Mouse (Mus musculus) cortical plate, adult 2 months (tissue): ENCODE data around the gene Degs2. TPM values are rescaled to one million over a fixed set of nuclear protein-coding genes. Genes with fewer than 3 reads are reported as not detected.
A peak's percentile ranks its signal among the peaks of the same experiment; 100 is the strongest.

Source experiments
- H3K27ac ChIP-seq: fragments of 200-500 bp; 2 replicates; pipeline ENCODE4 v1.5.1; 2012; ENCODE audit warnings: low read length, control low read depth, inconsistent platforms; ENCODE audit not compliant: insufficient read depth
- H3K4me1 ChIP-seq: fragments of 200-500 bp; 2 replicates; pipeline ENCODE4 v1.6.1; 2011; ENCODE audit warnings: low read length; ENCODE audit not compliant: control insufficient read depth, insufficient read depth
- H3K4me3 ChIP-seq: fragments of 200-500 bp; 2 replicates; pipeline ENCODE4 v1.5.1; 2011; ENCODE audit warnings: mild to moderate bottlenecking, low read length, control low read depth; ENCODE audit not compliant: insufficient read depth
- CTCF ChIP-seq: fragments of 200-500 bp; IDR thresholded peaks from 2 replicates; pipeline ENCODE4 v1.5.1; 2011; ENCODE audit warnings: mild to moderate bottlenecking, control low read depth, low read length; ENCODE audit not compliant: insufficient read depth; ENCODE audit errors: extremely low read depth
- POLR2A ChIP-seq: fragments of 200-500 bp; IDR thresholded peaks from 2 replicates; pipeline ENCODE4 v1.6.1; 2011; ENCODE audit warnings: mild to moderate bottlenecking, low read length, control low read depth; ENCODE audit not compliant: insufficient read depth; ENCODE audit errors: extremely low read depth
- polyA plus RNA-seq: library from polyadenylated mRNA; depleted of rRNA; stranded (reverse); fragments of >200 nt; gene quantifications from 2 replicates; pipeline ENCODE4 v1.2.3, GENCODE M21; 2012

Degs2 gene
- polyA plus RNA-seq, 1 experiment = 9.4 TPM

DNA sequence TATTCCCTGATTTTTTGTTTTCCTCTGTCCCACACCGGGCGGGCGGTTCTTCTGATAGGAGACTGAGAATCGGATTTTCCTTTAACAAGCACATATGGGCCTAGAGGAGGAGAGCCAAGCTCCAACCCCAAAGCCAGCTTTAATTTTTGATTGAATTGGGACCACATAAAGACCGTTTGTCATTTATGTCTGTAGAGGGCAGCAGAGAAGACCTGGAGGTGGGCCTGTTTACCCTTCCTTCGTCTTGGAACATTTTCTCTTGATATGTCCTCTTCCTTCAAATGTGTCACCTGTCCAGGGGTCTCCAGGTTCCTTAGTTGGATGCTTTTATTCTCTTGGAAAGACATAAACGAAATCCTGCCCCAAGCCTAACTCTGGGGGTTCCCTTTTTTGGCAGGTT, 4.0 kb upstream of the Degs2 start:
- peak; percentile 27; the same call in 1 of the 2 replicates for TF ChIP-seq CTCF
- TF ChIP-seq POLR2A = no peak

DNA sequence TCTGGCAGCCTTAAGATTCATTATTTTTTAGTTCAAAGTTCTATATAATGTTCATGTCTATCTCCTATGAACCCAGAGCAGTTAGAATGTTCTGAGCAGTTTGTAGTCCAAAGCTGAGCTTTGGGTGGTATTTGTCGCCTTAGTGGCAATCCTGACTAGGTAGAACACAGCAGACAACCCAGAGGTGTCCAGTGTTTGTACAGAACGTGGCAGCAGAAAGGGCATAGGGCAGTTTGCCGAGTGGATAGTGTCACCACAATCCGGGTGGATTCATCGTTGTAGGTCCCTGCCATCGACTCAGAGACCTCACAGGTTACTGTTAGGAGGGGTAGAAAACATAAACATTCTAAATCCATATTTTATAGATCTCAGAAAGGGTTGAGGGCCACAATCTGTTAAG, 3.4 kb upstream of the Degs2 start:
- TF ChIP-seq POLR2A (no peak), CTCF (no peak)
- H3K27ac ChIP-seq = no peak overlapping the region
- no peak overlapping the region for H3K4me3 ChIP-seq
- H3K4me1 ChIP-seq = no peaks in the 10 kb centered on the region

More for the DNA sequence above, 4.0 kb upstream of the Degs2 start:
- Histone ChIP-seq H3K4me1 (no peaks in the 10 kb centered on the region), H3K4me3 (no peak overlapping the region), H3K27ac (no peak overlapping the region)

- H3K27ac ChIP-seq = no peak overlapping the region
- H3K4me3 ChIP-seq = no peak overlapping the region; the same call in 1 of the 2 replicates
- no peaks in the 10 kb centered on the region for H3K4me1 ChIP-seq
- no peak for TF ChIP-seq CTCF
- no peak for TF ChIP-seq POLR2A
These were observed 894 bp downstream of the Degs2 start for GRCm38 (mm10) chr12:108701221-108701620.

DNA sequence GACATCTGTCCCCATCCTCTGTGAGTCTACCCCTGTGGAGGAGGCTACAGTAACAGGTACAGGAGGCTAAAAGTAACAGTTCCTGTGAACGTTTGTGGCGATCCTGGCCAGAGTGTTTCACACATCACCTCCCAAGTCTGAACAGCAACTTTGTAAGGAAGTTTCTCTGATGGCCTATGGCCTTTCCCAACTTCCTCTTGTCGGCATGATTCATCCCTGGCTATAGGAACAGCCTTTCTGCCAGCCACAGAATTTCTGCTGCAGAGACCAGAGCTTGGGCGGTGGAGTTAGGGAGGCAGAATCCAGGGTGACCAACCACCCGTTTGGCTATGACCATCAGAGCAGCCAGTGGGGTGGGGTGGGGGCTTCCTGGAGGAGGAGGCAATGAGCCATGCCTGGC, 2.1 kb downstream of the Degs2 start:
- H3K27ac ChIP-seq = peak overlapping the region; percentile 45; the same call in 1 of the 2 replicates
- no peak overlapping the region for H3K4me3 ChIP-seq
- TF ChIP-seq CTCF = no peak
- TF ChIP-seq POLR2A = no peak
- H3K4me1 ChIP-seq = no peaks in the 10 kb centered on the region

GRCm38 (mm10) chr12:108699576-108699975, 2.5 kb downstream of the Degs2 start:
- TF ChIP-seq CTCF (no peak), POLR2A (no peak)
- no peaks in the 10 kb centered on the region for H3K4me1 ChIP-seq
- H3K27ac ChIP-seq = peak overlapping the region; percentile 45; the same call in 1 of the 2 replicates
- no peak overlapping the region for H3K4me3 ChIP-seq

GRCm38 (mm10) chr12:108698697-108699471, 3.2 kb downstream of the Degs2 start:
- Histone ChIP-seq H3K4me3 (no peak overlapping the region), H3K27ac (peak overlapping the region; percentile 92), H3K4me1 (no peaks in the 10 kb centered on the region)
- TF ChIP-seq CTCF (no peak), POLR2A (no peak)

DNA sequence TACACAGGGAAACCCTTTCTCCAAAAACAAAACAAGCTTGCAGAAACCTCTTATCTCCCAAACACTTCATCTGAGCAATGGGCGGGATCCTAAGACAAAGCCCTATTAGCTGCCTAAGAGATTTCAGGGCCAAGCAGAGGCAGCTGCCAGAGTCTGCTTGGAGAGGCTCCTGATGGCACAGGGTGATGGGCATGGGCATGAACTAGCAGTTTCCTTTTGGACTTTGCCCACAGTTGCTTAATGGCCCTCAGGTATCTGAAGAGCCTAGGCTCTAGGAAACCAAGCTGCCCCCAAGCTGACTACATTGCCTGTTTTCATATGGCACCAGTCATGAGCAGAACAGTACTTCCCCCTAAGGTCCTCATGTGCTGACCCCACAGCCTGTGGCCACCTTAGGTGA, 7.9 kb downstream of the Degs2 start:
- TF ChIP-seq CTCF = no peak
- H3K4me1 ChIP-seq = no peaks in the 10 kb centered on the region
- no peak overlapping the region for H3K27ac ChIP-seq
- no peak overlapping the region for H3K4me3 ChIP-seq

DNA sequence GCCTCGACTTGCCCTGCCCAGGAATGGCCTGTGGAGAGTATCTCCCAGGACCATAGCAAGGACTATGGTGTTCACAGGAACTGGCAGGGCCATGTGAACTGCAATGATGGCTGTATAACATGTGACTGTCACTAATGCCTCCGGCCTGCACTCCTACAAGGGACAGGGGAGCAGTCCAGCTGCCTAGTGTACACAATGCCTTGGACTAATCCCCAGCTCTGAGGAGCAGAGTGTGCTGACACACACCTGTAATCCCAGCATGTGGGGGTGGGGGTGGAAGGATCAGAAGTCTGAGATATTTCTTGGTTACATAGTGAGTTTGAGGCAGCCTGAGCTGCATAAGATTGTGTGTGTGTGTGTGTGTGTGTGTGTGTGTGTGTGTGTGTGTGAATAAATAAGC, 8.5 kb downstream of the Degs2 start:
- Histone ChIP-seq H3K4me3 (no peak overlapping the region), H3K27ac (no peak overlapping the region), H3K4me1 (no peaks in the 10 kb centered on the region)
- TF ChIP-seq CTCF (no peak), POLR2A (no peak)

DNA sequence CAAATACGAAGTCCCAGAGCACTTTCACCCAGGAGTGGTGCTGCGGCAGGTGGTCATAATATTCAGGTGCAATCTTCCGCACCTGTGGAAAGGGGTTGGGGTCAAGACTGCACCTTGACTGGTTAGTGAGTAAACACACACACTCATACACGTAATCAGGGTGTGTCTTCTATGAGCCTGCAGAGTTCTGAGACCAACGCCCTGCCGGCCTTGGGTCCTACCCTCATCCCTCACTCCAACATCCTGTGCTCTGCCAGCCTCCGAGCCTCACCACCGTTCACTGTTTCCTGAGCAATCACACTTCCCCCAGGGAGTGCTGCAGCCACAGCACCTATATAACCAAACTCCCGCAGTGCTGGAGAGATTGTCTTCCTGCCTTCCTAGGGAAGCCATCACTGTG, 11.6 kb downstream of the Degs2 start:
- TF ChIP-seq POLR2A = no peak
- no peak for TF ChIP-seq CTCF
- Histone ChIP-seq H3K27ac (no peak overlapping the region), H3K4me3 (no peak overlapping the region), H3K4me1 (0 out of 2 replicates have a peak, but pooled peaks cover 2% of the 10 kb centered on the region)

GRCm38 (mm10) chr12:108689167-108689566, 12.9 kb downstream of the Degs2 start:
- H3K4me3 ChIP-seq = no peak overlapping the region
- H3K27ac ChIP-seq = no peak overlapping the region
- TF ChIP-seq POLR2A = no peak
- no peak for TF ChIP-seq CTCF
- H3K4me1 ChIP-seq = 0 out of 2 replicates have a peak, but pooled peaks cover 2% of the 10 kb centered on the region

DNA sequence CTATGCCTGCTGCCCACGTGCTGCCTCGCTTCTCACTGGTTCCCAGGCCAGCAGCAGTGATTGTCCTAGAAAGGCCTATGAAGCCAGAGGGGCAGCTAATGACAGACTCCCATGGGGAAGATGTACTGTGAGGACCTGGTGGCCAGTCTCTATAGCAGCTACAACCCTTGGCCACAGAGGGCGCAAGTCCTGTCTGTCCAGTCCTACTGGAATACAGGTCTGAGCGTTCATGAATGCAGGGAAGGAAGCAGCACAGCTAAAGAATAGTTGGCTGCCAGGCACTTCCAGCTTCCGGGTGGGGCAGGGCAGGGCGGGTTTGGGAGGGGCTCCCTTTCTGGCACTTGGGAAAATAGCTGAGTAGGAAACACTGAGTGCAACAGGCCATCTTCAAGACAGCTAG, 15.2 kb downstream of the Degs2 start:
- Histone ChIP-seq H3K4me3 (no peak overlapping the region), H3K27ac (no peak overlapping the region), H3K4me1 (peaks cover 5% of the 10 kb centered on the region)
- no peak for TF ChIP-seq POLR2A
- TF ChIP-seq CTCF = no peak

GRCm38 (mm10) chr12:108686463-108686862, 15.7 kb downstream of the Degs2 start:
- H3K4me1 ChIP-seq = peaks cover 6% of the 10 kb centered on the region
- no peak overlapping the region for H3K4me3 ChIP-seq
- TF ChIP-seq CTCF (no peak), POLR2A (no peak)
- no peak overlapping the region for H3K27ac ChIP-seq
